Mouse (Mus musculus): ENCODE measurements around the gene Foxd1.

Gene Foxd1

GRCm38 (mm10) chr13:98389092-98389491 is 35.0 kb downstream of the Foxd1 start:
- no peak for DNase-seq (ENCODE audit: low spot score in 2 of 2)

DNA sequence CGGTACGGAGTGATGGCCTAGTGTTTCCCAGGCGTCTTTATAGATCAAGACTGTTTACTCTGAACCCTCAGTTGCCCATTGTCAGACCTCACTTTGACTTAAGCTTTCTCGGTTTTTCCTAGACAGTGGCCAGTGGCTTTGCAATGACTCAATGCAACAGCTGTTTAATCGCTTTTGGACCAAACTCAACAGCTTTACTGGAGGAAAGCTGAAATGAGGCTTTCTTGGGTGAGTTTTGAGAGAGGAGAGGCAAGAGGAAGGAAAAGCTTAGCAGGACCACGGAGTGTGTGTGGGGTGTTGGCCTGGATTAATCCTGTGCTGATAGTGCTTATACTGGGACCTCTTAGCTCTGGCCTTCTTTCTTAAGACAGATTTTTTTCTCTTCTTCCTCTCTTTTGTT is 36.3 kb downstream of the Foxd1 start:
- DNase-seq (ENCODE audit: low spot score in 2 of 2), result no peak

GRCm38 (mm10) chr13:98390771-98391634 is 37.0 kb downstream of the Foxd1 start:
- no peak for DNase-seq (ENCODE audit: low spot score in 2 of 2)

DNA sequence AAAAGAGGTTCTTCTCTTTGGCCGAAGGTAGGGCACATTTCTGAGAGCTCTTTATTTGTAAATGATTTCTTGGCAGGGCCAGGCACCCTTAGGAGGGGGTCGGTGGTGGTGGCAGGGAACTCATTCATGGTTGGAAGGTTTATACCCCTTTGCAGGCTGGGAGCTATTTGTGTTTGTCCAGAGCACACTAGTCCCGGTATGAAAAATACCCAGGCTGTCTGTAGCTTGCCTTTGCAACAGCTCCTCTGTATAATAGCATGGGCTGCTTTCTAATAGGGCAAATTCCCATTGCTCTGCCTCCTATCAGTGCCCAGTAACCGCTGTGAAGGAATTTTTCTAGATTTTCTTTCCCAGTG is 37.6 kb downstream of the Foxd1 start:
- DNase-seq (ENCODE audit: low spot score in 2 of 2), result no peak

GRCm38 (mm10) chr13:98392031-98392430 is 38.0 kb downstream of the Foxd1 start:
- DNase-seq (ENCODE audit: low spot score in 2 of 2), result no peak

GRCm38 (mm10) chr13:98393356-98394070 is 39.5 kb downstream of the Foxd1 start:
- DNase-seq (ENCODE audit: low spot score in 2 of 2), result no peak
